Mouse (Mus musculus): ENCODE measurements around the gene Gm11983.
"Not testable (repeated sequence)": the region's sequence is repeated elsewhere in the genome, so short reads cannot be mapped to it uniquely, and the experiment has no call there.

Gene Gm11983

GRCm38 (mm10) chr11:6837554-6837953, at the start of gene Gm11983:
TSS of gene Gm11983 (minus strand) at chr11:6837654.
- in situ Hi-C loops (cut with MboI; ENCODE audit: low sequenced_read_pairs): no loop called here

- in situ Hi-C loops (cut with MboI; ENCODE audit: low sequenced_read_pairs): not testable (repeated sequence)
Observed at GRCm38 (mm10) chr11:6883045-6883444, 45.6 kb upstream of the Gm11983 start.

GRCm38 (mm10) chr11:6881614-6882013, 44.2 kb upstream of the Gm11983 start:
- in situ Hi-C loops (cut with MboI; ENCODE audit: low sequenced_read_pairs): no loop called here

GRCm38 (mm10) chr11:6877740-6878139, 40.3 kb upstream of the Gm11983 start:
- in situ Hi-C loops (cut with MboI; ENCODE audit: low sequenced_read_pairs): no loop called here

- in situ Hi-C loops (cut with MboI; ENCODE audit: low sequenced_read_pairs): no loop called here
Observed at GRCm38 (mm10) chr11:6870947-6871346, 33.5 kb upstream of the Gm11983 start.

- in situ Hi-C loops (cut with MboI; ENCODE audit: low sequenced_read_pairs): no loop called here
Observed at GRCm38 (mm10) chr11:6865536-6865935, 28.1 kb upstream of the Gm11983 start.

- in situ Hi-C loops (cut with MboI; ENCODE audit: low sequenced_read_pairs): no loop called here
Observed at GRCm38 (mm10) chr11:6862185-6862584, 24.7 kb upstream of the Gm11983 start.

- in situ Hi-C loops (cut with MboI; ENCODE audit: low sequenced_read_pairs): no loop called here
Observed at GRCm38 (mm10) chr11:6859898-6860858, 22.7 kb upstream of the Gm11983 start.

GRCm38 (mm10) chr11:6859096-6859495, 21.6 kb upstream of the Gm11983 start:
- in situ Hi-C loops (cut with MboI; ENCODE audit: low sequenced_read_pairs): no loop called here

GRCm38 (mm10) chr11:6855942-6856341, 18.5 kb upstream of the Gm11983 start:
- in situ Hi-C loops (cut with MboI; ENCODE audit: low sequenced_read_pairs): no loop called here

- in situ Hi-C loops (cut with MboI; ENCODE audit: low sequenced_read_pairs): not testable (repeated sequence)
Observed at GRCm38 (mm10) chr11:6853366-6853765, 15.9 kb upstream of the Gm11983 start.

GRCm38 (mm10) chr11:6843831-6844230, 6.4 kb upstream of the Gm11983 start:
- in situ Hi-C loops (cut with MboI; ENCODE audit: low sequenced_read_pairs): no loop called here

- in situ Hi-C loops (cut with MboI; ENCODE audit: low sequenced_read_pairs): no loop called here
Observed at GRCm38 (mm10) chr11:6842160-6842559, 4.7 kb upstream of the Gm11983 start.

- in situ Hi-C loops (cut with MboI; ENCODE audit: low sequenced_read_pairs): no loop called here
Observed at GRCm38 (mm10) chr11:6840775-6841174, 3.3 kb upstream of the Gm11983 start.

GRCm38 (mm10) chr11:6834636-6835035, 2.8 kb downstream of the Gm11983 start:
- in situ Hi-C loops (cut with MboI; ENCODE audit: low sequenced_read_pairs): no loop called here

GRCm38 (mm10) chr11:6833731-6834130, 3.7 kb downstream of the Gm11983 start:
- in situ Hi-C loops (cut with MboI; ENCODE audit: low sequenced_read_pairs): no loop called here

GRCm38 (mm10) chr11:6831931-6832330, 5.5 kb downstream of the Gm11983 start:
- in situ Hi-C loops (cut with MboI; ENCODE audit: low sequenced_read_pairs): no loop called here

GRCm38 (mm10) chr11:6828196-6828595, 9.3 kb downstream of the Gm11983 start:
- in situ Hi-C loops (cut with MboI; ENCODE audit: low sequenced_read_pairs): no loop called here

GRCm38 (mm10) chr11:6826157-6826556, 11.3 kb downstream of the Gm11983 start:
- in situ Hi-C loops (cut with MboI; ENCODE audit: low sequenced_read_pairs): no loop called here

GRCm38 (mm10) chr11:6823176-6823575, 14.3 kb downstream of the Gm11983 start:
- in situ Hi-C loops (cut with MboI; ENCODE audit: low sequenced_read_pairs): no loop called here

- in situ Hi-C loops (cut with MboI; ENCODE audit: low sequenced_read_pairs): no loop called here
Observed at GRCm38 (mm10) chr11:6814486-6814885, 23.0 kb downstream of the Gm11983 start.

- in situ Hi-C loops (cut with MboI; ENCODE audit: low sequenced_read_pairs): not testable (repeated sequence)
Observed at GRCm38 (mm10) chr11:6802879-6803278, 34.6 kb downstream of the Gm11983 start.

All from CH12F3 (cell line).